Mouse (Mus musculus) ES-E14 (cell line): ENCODE measurements around the gene Zfp451.

ENCODE experiments used
- HCFC1 ChIP-seq: IDR thresholded peaks from 2 replicates; pipeline ENCODE4 v1.6.1; 2012; ENCODE audit warnings: low read length, inconsistent platforms, borderline replicate concordance; ENCODE audit not compliant: insufficient read depth
- ZNF384 ChIP-seq: IDR thresholded peaks from 2 replicates; pipeline ENCODE4 v1.6.1; 2012; ENCODE audit warnings: low read depth, low read length, inconsistent platforms

DNA sequence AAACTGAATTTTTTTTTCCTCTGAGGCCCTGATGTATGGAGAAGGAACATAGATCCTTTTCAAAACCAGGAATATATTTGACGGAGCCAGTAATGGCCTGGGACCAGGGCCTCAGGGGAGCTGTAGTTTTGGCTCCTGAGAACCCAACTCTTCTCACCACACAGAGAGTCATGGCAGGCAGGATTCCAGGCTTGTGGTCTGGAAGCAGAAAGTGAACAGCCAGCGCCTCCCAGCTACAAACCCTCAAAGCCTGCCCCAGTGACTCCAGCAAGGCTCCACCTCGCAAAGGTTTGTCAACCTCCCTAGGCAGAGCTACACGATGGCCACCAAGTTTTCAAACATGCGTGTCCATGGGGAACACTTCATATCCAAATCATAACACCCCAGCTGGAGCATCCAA is 102.4 kb downstream of the Zfp451 start:
- TF ChIP-seq HCFC1 (no peak), ZNF384 (no peak)
